Mouse (Mus musculus): ENCODE data around the gene Zfp961.
A peak's percentile ranks its signal among the peaks of the same experiment; 100 is the strongest.
"Not testable (repeated sequence)": the region's sequence is repeated elsewhere in the genome, so short reads cannot be mapped to it uniquely, and the experiment has no call there.

Gene Zfp961

DNA sequence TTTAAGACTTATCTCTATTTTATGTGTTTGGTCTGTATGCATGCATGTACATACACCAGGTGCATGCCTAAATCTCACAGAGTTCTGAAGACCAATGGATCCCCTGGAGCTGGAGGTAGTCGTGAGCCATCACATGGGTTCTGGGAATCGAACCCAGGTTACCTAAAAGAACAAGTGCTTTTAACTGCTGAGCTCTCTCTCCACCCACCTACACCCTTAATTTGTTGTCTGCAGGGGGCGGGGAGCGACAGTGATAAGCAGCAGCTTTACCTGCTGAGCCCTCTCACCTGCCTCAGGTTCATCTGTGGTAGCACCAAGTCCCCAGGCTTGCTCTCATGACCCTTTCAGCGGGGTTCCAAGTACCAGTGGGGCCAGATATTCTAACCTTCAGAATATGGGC, 11.0 kb downstream of the Zfp961 start:
- DNase-seq (ENCODE audit: low read depth, low spot score), result no peak

DNA sequence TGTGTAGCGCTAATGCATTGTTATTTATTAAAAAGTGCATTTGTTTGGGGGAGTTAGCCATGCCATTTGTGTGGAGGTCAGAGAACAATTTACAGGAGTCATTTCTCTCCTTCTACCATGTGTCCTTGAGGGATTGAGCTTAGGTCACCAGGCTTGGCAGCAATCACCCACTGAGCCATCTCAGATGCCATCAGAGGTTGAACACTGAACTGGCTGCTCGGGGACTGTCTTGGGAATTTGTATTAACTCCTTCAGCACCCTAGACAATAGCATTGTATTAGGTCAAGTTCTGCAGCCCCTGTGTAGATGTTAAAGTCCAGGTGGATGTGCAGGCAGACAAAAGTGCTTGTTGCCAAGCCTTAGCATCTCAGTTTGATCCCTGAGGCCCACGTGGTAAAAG, 13.2 kb downstream of the Zfp961 start:
- no peak for DNase-seq (ENCODE audit: low read depth, low spot score)

DNA sequence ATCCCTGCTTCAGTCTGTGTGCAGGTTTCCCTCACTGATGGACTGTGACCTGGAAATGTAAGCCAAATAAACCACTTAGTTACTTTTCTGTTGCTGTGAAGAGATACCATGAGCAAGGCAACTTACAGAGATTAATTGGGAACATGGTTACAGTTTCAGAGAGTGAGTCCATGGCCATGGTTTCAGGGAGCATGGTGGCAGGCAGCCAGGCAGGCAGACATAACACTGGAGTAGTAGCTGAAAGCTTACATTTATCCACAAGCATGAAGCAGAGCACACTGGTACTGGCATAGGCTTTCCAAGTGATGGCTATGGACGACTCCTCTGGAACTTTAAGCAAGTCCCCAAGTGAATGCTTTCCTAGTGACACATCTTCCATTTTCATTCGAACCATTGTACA, 14.3 kb downstream of the Zfp961 start:
- DNase-seq (ENCODE audit: low read depth, low spot score), result no peak

DNA sequence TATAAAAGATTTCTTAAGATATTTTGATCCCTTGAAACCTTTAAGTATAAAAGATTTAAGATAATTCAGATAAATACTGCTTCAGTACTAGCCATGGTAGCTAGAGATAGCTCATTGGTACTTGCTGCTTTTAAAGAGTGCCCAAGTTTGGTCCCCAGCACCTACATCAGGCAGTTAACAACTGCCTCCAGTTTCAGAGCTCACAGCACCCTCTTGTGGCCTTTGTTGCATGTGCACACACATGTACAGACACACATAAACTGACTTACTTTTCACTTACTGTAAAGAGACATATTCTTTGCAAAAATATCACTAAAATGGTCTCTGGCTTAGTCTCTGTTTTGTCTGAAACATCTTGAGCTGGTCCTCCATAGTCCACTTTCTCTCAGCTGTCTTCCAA, 15.6 kb downstream of the Zfp961 start:
- no peak for DNase-seq (ENCODE audit: low read depth, low spot score)

DNA sequence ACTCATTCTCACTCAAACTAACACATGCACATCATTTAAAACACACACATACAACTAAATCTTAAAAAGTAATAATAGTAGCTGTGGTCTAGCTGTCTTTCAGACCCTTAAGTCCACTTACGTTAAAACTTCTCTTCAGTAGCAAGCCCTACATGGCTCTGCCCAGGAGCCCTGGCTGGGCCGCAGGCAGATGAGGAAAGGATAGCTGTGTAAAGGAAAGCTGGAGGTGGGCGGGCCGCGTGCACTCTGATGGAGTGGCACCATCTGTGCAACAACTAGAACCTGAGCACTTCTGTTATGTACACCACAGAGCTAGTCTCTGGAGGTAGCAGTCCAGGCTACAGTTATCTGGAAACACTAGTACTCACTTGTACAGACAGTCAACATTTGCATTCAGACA, 16.4 kb downstream of the Zfp961 start:
- DNase-seq (ENCODE audit: low read depth, low spot score), result no peak

DNA sequence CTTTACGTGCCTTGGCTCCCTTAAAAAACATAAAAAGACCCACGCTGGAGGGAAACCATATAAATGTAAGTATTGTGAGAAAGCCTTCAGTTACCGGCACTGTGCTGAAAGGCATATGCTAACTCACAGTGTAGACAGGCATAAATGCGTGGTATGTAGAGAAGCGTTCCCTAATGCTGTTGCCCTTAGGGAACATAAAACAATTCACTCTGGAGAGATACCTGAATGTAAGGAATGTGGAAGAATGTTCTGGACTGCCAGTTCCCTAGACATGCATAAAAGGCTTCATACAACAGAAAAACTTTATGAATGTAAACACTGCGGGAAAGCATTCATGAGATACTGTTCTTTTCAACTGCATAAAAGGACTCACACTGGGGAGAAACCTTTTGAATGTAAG, 17.3 kb downstream of the Zfp961 start:
- no peak for DNase-seq (ENCODE audit: low read depth, low spot score)

DNA sequence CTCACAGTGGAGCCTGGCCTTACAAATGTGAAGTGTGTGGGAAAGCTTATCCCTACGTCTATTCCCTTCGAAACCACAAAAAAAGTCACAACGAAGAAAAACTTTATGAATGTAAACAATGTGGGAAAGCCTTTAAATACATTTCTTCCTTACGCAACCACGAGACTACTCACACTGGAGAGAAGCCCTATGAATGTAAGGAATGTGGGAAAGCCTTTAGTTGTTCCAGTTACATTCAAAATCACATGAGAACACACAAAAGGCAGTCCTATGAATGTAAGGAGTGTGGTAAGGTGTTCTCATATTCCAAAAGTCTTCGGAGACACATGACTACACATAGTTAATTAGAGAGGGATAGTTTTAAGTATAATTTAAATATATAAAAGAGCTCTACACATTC, 17.8 kb downstream of the Zfp961 start:
- no peak for DNase-seq (ENCODE audit: low read depth, low spot score)

DNA sequence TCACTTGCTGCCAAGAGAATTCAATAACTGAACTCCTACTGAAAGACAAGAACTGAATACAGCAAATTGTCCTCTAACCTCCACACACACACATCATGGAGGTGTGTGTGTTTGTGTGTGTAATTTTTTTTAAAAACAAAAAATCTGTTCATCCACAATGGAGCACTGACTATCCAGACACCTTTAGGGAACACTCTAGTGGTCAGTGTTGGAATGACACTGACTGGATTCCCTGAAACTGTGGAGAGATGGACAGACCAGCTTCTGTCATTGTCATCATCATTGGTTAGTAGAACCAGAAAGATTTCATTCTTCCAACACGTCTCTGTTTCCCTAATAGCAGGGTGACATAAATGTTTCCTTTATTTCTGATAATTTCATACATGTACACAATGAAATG, 21.1 kb downstream of the Zfp961 start:
- DNase-seq (ENCODE audit: low read depth, low spot score), result no peak

DNA sequence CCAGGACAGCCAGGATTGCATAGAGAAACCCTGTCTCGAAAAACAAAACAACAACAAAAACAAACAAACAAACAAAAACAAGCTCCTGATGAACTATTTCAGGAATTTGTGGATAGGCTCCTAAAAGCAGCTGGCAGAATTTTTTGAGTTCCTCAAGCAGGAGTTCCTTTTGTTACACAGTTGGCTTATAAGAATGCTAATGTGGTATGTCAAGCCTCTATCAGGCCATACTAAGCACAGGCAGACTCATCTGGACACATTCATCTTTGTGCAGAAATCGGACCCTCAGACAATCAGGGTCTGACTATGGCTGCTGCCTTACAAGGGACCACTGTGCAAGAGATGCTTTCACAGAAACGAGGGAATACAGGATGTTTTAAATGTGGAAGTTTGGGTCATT, 23.4 kb downstream of the Zfp961 start:
- DNase-seq (ENCODE audit: low read depth, low spot score), result no peak

DNA sequence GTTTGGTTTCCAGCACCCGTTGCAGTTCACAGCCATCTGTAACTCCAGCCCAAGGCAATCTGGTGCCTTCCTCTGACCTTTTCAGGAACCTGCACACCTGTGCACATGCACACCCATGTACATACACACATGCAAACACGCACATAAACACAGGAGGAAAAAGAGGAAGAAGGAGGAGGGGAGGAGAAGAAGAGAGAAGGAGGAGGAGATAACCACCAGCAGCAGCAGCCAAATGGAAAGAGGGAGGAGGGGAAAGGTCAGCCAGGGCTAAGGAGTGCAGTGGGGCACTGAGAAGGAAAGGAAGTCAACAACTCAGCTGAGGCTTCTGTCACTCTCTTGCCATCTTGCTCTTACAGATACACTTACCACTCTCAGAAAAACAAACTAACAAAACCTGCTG, 30.2 kb downstream of the Zfp961 start:
- DNase-seq (ENCODE audit: low read depth, low spot score), result no peak

DNA sequence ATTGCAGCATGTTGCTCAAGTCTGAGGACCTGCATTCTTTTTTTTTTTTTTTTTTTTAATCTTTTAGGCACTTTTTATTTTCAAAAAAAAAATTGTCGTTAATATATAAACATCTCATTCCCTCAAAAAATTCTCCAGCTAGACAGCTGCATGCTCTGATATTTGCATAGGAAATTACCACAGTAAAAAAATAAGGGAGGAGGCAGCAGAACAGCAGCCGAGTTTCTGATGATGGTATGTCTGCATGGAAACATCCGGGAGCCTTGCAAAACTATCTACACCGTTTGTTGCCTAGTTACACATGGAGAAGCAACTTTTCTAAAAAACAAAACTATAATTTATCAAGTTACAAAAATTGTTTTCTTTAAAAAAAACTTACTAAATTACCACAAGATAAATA, 30.6 kb downstream of the Zfp961 start:
- no peak for DNase-seq (ENCODE audit: low read depth, low spot score)

DNA sequence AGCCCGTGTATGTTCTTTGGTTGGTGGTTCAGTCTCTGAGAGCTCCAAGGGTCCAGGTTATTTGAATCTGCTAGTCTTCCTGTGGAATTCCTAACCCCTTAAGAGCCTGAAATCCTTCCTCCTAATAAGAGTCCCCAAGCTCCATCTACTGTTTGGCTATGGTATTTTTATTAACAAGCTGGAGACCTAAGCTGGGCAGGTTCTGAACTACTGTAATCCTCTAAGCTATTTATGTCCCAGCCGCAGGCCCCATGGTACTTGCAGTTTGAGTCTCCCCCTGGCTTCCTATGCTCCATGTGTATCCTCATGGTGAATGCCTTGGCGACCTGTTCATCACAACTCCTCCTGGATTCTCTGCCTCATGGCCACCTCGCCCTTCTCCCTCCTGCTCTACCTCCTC, 33.8 kb downstream of the Zfp961 start:
- no peak for DNase-seq (ENCODE audit: low read depth, low spot score)

DNA sequence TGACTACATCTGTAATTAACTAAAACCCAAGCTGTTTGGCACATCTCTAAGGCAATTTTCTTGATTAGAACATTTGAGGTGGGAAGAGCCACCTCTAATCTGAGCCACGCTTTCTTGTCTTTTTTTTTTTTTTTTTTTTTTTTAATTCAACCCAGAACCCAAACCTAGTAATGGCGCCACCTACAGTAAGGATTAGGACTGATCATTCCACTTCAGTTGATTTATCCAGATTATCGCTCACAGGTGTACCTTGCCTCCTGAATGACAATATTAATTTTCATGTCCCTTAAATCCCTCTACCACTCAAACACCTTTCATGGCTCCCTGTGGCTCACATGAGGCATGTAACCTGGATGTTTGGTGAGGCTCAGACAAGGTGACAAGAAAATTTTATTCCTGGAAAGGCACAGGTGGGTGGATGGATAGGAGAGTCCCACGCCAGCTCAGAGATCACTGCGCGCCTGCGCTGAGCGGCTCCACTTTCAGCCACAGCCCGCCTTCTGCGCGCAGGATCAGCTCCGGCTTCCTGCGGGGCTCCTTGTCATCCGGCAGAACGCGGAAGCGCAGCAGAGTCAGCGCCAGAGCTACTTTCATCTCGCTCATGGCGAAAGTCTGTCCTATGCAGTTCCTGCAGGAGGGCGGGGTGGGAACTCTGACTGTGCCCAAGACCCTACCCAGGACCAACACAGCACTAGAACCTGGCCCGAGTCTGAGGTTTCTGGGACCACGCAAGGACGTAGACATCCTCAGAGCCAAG, 37.5 kb downstream of the Zfp961 start:
- DNase-seq (ENCODE audit: low read depth, low spot score), result peak; percentile 26

DNA sequence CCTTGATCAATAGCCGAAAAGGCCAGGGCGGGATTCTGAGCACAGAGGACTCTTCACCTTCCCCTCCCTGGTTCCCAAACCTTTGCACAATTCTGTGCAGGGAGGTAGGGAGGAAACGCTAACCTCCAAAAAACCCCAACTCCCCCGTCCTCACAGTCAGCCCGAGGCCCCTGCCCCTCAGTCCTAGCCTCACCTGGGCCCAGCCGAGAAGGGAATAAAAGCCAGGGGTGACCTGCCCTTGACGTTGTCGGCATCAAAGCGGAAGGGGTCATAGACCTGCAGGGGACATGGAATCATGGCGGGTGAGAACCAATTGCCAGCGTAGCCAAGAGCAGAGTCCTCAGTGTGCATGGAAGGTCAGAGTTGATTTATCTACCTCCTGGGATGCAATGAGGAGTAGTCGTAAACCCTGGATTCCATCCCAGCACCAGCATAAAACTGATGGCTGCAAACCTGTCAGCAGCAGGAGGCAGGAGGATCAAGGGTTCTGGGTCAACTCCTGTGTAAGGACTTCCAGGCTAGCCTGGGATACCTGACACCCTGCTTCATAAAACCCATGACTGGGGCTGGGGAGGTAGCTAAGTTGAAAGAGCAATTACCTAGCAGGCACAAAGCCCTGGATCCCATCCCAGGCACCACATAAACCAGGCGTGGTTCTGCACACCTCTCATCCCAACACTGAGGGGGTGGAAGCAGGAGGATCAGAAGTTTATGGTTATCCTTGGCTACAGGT, 38.2 kb downstream of the Zfp961 start:
- no peak for DNase-seq (ENCODE audit: low read depth, low spot score)

DNA sequence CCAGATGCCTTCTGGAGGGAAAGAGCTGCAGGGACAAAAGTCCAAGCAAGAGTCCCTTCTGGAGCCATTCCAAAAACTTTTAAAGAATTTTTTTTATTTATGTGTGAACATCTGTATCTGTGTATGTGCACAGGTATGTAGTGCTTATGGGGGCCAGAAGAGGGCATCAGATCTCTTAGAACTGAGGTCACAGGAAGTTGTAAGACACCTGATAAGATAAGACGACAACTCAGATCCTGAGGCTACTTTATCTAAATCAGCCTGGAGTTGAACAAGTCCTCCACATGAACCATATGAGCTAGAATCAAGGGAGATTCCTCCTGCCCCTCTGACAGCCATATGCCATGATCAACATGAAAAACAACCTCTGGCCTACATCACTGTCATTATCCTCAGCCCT, 48.6 kb downstream of the Zfp961 start:
- no peak for DNase-seq (ENCODE audit: low read depth, low spot score)

DNA sequence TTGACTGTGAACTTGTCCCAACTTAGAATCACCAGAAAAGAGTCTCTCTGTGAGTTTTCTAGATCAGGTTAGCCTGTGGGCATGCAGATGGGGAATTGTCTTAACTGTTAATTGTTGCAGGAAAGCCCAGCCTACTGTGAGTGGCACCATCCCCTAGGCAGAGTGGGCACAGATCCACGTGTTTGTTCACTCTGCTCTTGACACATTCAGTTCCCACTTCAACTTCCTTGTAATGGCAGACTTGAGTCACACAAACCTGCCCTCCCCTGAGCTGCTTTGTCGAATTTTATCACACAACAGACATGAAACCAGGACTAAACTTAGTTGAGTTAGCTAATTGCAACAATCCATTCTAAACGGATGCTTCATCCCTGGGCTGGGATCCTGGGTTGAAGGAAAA, 49.4 kb downstream of the Zfp961 start:
- DNase-seq (ENCODE audit: low read depth, low spot score), result no peak

DNA sequence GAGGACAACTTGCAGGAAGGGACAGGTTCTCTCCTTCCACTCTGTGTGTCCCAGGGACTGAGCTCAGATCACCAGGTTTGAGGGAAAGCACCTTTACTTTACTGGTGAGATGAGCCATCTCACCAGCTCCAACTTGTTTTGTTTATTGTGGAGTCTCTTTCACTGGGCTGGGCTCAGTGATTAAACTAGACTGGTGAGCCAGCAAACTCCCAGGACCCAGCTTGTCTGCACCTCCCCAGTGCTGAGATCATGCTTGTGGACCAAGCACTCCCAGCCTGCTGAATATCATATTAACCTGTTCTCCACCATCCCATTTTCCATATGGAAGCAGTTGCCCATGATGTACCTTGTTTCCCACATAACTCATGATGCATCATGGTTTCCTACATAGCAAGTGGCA, 52.1 kb downstream of the Zfp961 start:
- DNase-seq (ENCODE audit: low read depth, low spot score), result no peak

DNA sequence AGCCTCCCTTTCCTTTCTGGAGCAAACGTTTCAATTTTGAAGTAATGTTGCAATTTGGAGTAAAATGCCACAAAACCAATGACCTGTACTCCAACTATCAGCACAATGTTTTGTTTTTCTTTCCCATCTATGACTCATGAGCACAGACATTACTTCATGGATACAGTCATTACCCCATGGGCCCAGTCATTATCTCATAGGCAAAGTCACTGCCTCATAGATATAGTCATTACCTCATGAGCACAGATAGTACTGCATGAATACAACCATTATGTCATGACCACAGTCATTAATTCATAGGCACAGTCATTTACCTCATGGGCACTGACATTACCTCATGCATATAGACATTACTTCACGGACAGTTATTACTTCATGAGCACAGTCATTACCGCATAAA, 55.1 kb downstream of the Zfp961 start:
- DNase-seq (ENCODE audit: low read depth, low spot score), result no peak

DNA sequence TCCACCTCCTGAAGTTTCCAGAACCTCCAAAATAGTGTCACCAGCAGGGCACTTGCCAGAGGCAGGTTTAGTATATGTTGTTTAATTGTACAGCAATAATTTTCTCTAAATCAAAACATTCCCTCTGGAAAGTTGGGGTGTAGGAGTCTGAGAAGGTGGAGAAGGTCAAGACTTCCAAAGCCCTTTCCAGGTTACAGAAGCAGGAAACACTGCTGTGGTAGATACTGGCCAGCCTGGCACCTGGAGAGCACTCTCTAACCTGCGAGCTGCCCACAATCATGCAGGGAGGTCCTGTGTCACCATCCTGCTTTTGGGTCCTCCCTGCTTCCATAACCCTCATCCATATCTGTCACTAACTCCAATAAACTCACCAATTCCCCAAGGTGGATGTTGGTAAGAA, 55.9 kb downstream of the Zfp961 start:
- DNase-seq (ENCODE audit: low read depth, low spot score), result no peak

DNA sequence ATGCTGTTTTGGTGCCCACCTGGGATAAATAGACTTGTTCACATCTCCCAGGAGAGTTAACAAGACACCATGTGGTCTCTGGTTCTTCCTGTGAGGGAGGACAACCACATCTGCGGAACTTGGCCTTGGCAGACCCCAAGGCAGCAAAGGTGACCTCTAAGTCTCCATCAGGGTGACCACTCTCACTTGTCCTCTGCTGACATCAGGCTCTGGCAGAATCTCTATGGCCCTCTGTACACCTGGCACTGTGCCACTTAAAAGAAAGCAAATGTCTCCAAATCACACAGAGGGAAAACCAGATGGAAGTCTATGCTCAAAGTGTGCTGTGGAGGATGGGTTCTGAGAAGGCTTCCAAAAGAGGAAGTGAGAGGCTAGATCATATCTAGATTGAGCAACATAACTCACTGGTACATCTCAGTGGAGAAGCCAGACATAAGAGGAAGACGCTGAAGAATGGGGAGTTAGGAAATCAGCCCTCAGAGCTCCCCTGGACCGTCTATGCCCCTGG, 57.4 kb downstream of the Zfp961 start:
- DNase-seq (ENCODE audit: low read depth, low spot score), result no peak

DNA sequence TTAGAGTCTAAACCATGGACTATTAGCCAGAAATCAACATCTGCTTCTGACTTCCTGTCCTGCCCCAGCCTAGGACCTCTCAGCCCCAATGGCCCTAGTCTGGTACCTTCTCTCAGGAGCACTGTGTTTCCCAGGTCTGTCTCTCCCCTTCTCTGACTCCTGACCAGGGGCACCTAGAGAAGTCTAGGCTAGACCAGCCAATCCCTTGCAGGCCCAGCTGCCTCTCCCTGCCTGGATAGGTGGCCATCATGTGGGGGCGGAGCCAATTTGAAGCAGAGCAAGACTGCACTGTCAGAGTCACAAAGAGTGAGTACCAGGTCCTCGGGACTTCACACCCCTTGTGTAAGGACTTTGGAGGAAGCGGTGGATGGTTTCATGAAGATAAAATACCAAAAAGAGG, 58.6 kb downstream of the Zfp961 start, which contains the start of gene Cyp4f18:
Cyp4f18 (minus strand) TSS at position 154 of the 400 bp plus-strand sequence.
- no peak for DNase-seq (ENCODE audit: low read depth, low spot score)

DNA sequence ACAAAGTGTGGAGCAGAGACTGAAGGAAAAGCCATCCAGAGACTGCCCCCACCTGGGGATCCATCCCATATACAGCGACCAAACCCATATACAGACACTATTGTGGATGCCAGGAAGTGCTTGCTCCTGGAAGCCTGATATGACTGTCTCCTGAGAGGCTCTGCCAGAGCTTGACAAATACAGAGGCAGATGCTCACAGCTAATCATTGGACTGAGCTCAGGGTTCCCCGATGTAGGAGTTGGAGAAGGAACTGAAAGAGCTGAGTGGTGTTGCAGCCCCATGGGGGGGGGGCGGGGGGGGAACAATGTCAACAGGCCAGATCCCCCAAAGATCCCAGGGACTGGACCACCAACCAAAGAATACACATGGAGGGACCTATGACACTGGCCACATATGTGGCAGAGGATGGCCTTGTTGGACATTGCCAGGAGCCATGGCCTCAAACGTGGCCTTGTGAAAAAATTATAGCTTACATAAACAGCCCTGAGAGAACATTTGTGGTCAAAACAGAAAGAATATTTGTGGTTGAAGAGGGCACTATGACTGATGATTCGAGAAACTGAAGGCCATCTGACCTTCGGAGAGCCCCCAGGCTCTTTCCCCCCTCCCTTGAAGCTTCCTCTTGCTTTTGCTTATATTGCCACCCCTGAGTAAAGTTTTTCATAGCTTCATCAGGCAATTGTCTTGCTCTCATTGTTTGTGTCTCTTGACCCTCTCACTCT, 62.8 kb downstream of the Zfp961 start:
- not testable (repeated sequence) for DNase-seq (ENCODE audit: low read depth, low spot score)
